Mouse (Mus musculus): ENCODE results near the gene Adarb2.

Gene Adarb2

DNA sequence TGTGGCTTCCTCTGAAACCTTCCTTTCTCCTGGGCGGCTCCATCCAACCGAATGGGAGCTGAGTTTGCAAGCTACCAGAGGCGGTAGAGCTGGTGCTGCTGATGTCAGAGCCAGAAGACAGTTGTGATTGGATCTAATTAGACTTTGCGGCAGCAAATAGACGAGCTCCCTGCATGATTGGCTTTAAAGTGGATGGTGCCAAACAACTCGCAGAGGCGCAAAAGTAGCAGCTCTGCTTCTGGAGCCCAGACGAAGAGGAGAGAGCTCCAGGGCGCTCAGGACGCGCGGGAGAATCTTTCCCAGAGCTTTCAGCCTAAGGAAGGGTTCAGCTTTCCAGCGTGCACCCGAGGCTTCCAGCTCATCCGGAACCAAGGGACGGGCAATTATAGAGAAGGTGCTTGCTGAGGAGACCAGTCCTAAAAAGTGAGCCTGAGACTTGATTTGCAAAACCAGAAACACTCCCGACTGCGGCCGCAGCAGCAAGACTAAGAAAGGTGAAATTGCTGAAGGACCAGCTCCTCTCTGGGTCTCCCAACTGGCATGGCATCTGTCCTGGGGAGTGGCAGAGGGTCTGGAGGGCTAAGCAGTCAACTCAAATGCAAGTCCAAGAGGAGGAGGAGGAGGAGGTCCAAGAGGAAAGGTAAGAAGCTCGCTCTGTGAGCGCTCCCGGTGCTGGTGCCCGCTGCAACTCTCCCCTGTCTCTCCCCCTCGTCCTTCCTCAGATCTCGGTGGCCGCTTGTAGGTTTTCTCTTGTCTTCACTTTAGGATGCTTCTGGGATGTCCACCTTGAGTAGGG lies at the start of gene Adarb2:
TSS of gene Adarb2 (plus strand) at position 186 of the 796 bp plus-strand sequence.
- DNase-seq: no peak

DNA sequence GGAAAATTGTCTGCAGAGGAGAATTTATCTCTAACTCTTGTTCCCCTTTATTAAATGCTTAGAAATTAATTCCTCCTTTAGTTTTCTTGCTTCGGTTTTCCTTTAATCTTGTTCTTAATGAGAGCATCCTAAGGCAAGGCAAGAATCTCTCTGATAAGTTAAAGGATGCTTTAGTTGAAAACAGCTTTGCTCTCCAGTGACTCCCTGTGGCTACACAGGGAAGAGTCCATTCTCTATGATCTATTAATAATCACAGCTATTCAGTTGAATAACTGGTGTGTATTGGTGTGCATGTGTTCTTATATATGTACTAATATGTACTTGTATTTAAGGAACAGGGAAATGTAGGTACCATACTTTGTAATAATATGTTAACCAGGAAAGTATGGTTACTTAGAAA lies 28.9 kb upstream of the Adarb2 start:
- no peak for DNase-seq

DNA sequence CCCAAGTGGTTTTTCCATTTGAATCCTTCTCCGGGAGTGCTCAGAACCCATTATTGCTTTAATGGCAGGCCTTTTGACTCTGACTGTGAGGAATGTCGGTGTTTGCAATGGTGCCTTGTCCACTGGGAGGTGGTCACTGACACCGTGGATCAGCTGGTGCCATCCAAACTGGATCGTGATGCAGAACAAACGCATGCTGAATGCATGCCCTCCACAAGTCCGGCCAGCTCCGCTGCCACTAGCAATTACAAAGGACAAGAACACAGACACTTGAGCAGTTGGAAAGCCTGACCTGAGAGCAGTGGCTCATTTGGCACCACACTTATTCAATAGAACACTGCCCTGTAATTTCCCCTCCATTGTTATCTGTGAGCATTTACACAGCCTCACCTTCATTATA lies 10.7 kb upstream of the Adarb2 start:
- no peak for DNase-seq

DNA sequence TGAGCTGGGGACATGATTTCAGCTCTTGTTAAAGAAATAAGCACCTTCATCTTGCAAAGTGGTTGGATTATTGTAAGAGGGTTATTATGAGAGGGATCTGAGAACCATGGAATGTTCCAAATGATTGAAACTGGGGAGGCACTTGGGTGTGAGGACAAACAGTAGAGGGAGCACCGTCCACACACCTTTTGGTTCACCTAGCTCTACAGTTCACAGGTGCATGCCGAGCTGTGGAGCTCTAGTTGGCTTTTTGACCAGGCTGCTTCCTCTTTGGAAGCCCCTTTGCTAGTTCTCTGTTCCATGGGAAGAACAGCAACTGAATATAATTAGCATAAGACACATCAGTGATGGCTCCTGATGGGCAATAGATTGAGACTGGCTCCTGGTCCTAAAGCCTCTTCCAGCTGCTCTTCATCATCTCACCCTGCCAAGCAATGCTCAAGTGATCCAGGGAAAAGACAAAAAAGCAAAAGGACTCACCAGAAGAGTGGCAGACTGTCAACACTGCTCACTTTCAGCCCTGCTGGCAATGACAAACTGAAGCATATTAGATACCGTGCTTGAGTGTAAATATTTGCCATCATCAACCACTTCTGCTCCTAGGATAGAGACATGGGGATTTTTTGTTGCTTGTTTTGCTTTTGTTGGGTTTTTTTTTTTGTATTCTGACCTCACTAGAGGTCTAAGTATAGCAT lies 3.3 kb upstream of the Adarb2 start:
- DNase-seq: no peak

DNA sequence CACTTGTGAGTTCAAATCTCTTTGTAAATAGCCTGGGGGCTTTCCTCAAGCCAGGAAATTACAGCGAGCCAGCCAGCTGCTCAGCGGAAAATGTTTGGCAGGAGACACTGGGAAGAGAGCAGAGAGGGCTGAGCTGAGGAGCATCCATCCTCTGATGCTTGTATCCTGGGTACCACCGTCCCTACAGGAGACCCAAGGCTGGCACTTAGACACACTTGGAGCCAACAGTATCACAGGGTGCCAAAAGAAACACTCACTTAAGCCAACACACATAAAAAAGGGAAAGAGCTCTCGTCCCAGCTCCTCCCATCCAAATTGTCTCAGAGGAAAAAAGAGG lies 779 bp downstream of the Adarb2 start:
- DNase-seq: no peak

DNA sequence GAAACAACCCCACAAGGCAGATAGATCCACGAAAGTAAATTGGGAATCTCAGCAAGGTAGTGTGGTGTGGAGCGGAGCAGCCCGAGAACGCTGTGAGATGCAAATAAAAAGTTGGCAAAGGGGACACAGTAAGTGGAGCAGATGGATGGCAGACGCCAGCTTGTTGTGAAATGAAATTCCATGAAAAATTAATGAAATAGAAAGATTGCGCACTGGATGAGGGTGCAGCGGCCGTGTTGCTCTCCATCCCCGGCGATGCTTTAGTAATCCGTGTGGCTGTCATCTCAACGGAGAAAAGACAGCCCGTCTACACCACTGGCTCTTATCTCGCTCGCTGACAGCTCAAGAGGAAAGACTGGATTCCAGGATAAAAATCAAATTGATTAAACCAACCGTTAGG lies 4.7 kb downstream of the Adarb2 start:
- no peak for DNase-seq

DNA sequence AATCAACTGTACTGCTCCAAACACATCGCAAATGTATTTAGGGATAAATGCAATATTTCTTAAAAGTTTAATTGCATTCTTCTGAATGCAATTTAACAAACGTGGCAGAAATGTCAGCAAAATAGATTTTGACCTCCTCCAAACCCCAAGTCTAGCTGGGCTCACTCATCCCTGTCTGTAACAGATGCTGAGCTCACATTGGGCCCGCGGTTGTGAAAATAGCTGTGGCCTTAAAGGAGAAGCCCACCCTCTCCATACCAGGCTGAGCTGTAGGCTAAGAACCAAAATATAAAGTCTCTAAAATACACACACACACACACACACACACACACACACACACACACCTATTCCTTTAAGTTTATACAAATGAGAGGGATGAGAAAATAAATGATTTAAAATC lies 8.1 kb downstream of the Adarb2 start:
- no peak for DNase-seq

DNA sequence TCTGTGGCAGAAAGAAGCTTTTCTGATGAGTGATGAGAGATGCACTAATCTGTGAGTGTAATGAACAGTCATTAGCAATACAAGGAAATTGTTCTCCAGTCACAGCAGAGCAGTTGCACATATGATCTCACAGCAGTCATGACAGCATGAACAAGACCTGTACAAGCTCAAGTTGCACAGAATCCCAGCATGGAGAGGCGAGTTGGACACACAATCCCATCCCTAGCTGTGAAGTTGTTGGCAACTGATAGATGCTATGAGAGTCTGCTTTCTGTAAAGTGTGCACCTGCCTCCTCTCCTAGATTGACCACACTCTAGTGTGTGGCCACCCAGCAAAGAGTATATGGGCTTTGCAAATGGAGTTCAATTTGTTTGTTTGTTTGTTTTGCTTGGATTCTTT lies 36.2 kb downstream of the Adarb2 start:
- no peak for DNase-seq

DNA sequence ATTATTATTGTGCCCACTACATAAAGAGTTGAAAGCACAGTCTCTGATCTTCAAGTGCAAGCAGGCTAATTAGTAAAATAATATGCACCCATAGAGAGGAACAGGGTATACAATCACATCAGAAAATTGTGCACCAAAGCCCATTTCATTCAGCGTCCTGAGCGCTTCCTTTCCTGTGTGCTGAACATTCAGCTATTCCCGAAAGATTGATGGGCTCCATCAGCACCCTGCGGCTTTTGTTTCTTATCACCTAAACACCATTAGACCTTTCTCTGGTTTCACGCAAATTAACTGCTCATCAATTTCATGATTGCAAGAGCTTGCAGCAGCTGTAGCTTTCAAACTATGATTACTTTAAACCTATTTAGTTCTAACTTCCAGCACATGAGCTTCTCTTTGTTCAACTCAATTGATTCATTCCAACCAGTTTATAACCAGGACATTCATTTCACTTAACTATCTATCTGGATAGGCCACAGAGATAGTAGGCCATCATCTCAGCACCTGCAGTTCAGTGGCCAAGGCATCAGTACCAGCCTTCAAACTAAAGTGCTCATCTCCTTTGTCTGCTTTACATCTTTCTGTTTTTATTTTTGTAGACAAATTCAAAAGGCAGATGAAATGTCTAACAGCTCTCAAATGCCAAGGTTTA lies 45.5 kb downstream of the Adarb2 start:
- DNase-seq: no peak

DNA sequence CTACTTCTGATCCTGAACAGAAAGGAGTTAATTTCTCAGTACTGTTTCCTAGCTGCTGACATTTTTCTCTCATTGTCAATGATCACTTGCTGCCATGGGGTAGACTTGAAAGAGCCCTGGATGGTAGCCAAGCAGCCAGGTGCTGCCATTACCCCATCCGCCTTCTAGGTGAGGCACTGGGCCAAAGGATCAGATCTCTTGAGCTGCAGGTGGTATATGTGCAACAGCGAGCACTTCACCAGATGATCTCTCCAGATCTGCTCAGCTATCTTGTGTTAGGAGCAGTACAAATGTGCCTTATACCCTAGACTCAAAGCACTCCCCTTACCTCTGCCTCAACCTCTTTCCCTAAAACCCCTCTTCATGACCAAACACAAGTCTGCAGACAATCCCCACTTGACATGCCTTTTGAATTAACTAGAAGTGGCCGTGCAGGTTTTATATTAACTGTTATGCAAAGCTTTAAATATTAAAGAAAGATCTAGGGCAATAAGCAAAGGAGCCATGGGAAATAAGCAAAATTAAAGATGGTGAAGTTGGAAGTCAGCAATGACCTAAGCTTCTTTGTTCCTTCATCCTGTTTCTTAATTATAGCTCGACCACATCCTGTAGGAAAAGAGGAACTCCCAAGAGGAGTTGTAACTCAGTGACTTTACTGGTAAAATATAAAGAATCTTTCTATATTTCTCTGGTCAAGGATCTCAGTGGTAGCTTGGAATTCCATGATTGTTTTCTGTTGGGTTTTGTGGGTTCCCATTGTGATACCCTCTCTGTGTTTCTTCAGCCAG lies 69.7 kb downstream of the Adarb2 start:
- DNase-seq: no peak

DNA sequence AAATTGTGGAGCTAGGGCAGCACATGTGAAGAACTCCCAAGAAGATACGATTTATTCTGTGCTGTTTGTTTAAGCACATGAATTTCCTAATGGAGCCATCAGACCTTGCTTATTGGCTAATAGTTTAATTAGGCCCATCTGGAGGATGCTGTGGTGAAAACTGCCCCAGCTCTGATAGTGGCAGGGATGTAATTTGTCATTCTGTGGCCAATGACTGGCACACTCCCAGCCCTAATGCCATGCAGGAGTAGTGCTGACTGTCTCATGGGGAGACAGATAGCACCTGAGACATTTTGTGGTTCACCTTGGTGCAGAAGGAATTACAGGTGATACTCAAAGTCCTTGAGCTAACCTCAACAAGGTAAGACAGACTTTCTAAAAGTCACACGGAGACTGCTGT lies 80.5 kb downstream of the Adarb2 start:
- no peak for DNase-seq

DNA sequence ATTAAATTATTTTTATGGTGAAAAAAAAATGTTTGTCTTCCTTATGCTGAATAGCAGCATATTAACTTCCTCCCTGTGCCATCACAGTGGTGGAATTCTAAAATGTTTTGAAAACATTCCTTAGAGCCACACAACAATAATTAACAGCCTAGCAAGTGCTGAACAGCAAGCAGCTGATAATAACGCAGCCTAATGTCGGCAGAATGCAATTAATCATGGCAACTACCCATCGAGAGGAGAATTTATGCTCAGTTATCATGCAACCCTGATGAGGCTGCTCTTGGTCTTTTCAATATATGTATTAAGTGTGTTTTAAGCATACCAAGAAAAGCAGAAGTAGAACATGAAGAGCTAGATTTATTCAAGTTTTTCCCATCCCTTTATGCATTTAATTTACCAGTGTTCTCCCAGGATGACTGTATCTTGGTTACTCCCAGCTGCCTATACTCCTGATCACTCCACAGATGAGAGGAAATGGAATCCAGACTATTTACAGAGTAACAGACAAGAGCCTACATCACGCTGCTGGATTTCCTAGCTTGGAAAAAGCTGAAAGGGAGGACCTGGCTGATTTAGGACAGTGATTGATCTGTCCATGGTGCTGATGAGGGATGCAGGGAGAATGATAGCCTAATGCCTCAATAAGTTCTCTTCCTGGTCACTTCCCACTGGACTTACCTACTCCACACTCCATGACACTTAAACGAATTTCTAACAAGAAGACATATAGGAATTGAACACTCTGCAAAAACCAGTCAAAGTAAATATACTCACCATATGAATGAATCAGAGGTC lies 113.9 kb downstream of the Adarb2 start:
- no peak for DNase-seq

DNA sequence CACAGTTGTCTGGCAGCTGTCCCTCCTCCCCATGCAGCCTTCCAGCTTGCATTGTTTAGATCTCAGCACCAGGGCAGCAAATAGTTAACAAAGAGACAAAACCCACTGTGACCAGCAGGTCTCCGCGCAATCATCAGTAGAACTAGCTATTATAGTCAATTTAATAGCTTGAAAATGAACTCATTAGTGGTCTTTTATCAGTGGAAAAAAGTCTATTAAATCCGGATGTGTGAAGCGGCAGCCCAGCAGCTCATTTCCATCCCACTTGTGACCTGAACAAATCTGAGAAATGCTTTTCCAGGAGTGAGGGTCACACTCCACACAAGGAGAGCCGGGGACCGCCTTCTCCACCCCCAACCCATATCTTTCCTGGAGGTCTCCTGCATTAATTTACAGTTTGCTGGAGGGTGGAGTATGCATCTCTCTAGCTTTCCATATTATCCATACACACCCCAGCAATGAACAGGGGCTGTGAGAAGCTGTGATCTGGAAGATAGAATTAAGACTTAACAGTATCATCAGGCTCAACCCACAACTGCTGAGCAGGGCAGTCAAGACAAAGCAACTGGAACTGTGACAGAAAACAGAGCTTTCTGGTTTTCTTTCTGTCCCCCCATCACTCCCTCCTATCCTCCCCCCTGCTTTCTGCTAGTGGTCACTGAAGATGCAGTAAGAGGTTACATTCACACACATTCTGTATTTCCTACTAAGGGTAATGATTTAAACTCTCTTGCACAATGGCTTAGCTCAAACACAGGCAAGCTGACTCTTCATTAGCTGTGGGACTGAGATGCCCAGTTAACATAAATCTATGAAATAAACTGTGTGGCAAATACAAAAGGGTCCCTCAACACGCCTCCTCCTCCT lies 131.2 kb downstream of the Adarb2 start:
- no peak for DNase-seq

DNA sequence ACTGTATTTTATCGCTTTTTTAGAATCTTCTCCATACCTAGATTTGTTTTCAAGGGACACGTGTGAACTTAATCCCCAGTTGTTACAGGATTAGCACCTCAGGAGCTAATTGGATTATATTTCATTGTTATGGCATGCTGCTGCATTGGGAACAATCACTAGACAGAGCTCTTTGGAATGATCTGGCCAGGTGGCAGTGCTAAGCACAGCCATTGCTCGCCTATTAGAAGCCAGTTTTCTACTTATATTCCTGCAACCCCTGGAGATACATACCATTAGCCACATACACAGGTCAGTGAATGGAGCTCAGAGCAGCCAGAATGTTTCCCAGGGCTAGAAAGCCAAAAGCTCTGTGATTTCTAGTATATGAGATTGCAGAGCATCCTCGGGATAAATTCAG lies 131.9 kb downstream of the Adarb2 start:
- DNase-seq: no peak

DNA sequence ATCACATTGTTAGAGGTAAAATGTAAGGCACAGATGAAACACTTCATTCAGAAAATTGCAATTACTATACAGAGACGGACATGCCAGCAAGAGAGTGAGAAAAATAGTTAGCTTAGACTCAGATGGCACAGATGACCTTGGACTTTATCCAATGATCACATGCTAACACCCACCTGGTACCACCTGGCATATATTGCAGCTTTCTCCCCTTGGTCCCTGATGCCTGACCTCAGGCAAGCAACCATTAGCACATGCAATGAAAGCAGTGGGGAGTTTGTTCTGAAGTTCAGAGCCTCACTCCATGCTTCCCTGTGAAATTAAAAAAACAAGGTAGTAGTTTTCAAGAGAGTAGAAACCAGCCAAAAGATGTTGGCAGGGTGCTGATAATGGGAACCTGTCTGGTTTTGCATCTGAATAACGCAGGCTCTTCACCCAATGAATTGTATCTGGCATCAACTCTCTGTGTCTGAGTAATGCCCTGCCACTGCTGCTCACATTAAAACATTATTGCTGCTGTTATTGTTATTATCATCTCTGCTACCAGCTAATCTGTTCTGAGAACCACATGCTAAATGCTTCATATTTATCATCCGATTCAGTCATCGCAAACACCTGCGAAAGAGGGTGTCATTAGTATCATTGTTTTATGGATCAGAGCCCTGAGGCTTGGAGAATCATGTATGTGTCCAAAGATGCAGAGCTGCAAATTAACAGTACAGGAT lies 138.6 kb downstream of the Adarb2 start:
- DNase-seq: no peak

DNA sequence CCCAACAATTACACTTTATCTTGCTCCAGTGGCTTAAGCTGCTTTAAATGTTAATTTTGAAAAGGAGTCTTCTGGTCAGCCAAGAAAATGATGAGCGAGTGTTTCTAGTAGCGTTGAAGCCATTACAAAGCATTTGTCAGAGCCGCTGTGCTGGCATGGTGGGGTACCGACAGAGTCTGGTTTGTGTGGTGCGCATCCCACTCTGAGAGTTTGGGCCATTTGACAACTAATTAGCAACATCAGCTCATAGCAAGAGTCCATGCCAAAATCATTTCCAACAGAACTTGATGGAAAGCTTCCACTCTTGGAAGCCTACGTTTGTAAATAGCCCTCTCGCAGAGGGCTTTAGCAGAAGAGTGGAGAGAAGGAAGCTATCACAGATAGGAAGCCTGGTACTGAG lies 144.5 kb downstream of the Adarb2 start:
- no peak for DNase-seq

DNA sequence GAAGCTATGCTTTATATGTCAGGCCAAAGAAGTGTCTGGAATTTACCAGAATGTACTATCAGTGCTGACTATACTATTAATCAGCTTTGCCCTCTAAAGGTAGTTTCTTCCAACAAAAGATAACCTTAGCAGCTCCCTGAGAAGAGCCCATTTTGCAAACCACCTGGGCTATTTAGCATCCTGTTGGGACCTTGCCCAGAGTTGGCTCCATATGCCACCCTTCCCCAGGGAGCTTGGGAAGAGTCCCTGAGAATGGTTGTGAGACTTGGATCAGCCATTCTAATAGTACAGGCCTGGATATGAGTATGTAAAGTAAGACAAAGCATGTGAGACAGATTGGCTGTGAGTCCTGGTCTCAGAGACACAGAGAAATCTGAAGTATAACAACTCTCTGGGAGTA lies 149.7 kb downstream of the Adarb2 start:
- no peak for DNase-seq

DNA sequence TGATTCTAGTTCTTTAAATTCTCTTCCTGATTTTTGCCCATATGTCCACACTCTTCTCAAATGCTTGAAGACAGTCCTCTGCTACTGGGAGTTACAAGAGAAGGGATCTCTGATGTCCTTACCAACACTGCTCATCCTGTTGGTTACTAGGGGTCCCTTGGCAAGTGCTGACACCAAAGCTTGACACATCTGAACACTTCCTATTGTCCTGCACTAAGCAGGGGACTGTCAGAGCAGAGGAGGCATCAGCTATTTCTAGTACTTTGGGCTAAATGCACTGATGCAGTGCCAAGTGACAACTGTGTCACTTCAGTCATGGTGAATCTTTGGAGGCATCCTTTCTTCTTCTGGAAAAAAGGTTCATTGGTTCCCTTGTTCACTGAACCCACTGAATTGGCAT lies 150.3 kb downstream of the Adarb2 start:
- DNase-seq: no peak

DNA sequence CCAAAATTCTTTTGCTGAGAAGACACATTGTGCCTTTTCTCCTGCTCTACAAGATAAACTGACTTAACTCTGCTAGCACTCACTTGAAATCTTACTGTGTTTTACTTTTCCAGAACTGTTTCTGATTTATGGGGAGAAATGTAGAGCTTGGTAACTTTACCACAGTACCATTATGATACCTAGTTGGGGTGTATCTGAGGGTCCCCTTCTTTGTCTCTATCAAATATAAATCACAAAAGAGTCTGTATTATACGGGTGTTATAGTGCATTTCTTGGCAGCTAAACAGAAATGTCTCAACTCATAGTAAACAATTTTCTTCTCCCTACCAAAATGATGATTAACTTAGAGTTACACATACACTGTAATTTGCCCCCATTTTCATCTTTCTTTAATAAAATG lies 162.9 kb downstream of the Adarb2 start:
- no peak for DNase-seq

DNA sequence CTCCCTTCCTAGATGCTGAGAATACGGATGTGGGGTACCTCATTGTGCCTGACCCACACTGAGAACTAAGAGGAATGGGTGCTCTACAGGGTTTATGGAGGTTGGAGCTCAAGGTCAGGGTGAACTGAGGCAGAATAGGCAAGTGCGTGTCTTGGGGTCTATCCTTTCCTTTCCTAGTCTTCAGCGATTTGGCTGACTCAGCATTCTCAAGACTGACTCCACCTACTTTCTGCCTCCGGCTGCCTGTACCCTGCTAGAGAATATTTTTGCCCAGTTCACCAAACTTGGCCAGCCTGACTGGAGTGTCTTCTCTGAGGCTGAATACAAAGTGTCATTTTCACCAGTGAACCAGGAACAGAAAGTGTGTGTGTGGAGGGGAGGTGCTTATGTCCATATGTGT lies 163.4 kb downstream of the Adarb2 start:
- no peak for DNase-seq

DNA sequence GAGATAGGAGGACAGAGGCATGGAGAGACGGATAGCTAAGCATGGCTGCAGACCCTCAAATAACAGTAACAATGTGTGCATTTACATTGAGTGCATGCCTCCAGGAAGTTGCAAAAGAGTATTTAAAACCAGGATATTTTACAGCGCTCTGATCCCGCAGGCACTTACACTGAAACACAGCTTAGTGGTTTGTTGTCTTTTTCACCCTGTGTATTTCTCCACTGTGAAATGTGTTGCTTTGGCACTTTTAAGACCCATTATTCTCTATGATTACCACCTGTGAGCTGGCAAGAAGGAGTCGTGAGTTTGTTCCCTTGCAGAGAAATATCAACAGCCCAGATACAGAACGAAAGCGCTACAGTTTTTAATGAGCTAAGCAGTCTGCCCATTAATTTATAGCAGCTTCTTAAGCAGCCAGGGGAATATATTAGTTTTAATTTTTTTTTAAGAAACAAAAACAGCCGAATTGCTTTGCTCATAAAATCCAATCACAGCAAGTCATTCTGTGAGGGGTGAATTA lies 167.3 kb downstream of the Adarb2 start:
- DNase-seq: no peak

Measured in lung, adult 18-20 months (tissue).